ENCODE assay signal across 25 mouse cellular contexts in genomic region chr14:47969871-47970270, GRCm38 (mm10).
"Had no signal": no experiment of that assay in that cellular context is flagged by ENCODE, and none has a peak within 500 bp of the region (broad histone marks: within the 10 kb centered on the region; RNA-seq: fewer than 3 reads in every experiment).

No protein-coding gene starts in this region.

- H3K36me3 ChIP-seq: heart, embryonic 12.5 days; hindbrain, embryonic 10.5 days; hindbrain, embryonic 12.5 days; intestine, embryonic 15.5 days; limb, embryonic 10.5 days; limb, embryonic 12.5 days had no signal

- H3K27ac ChIP-seq: gastrocnemius, adult 2 months; heart, adult 2 months; hindbrain, embryonic 10.5 days; hindbrain, embryonic 12.5 days; hindbrain, embryonic 14.5 days; intestine, embryonic 15.5 days; layer of hippocampus, adult 2 months; left cerebral cortex, adult 2 months; limb, embryonic 10.5 days; limb, embryonic 12.5 days had no signal

- ATAC-seq: hindbrain, embryonic 16.5 days; inflammation-experienced regulatory T-cells, adult 6 months; intestine, embryonic 15.5 days; intestine, postnatal 0 days had no signal

- H3K4me1 ChIP-seq: heart, embryonic 12.5 days; hindbrain, embryonic 10.5 days; intestine, embryonic 15.5 days; limb, embryonic 10.5 days; limb, embryonic 12.5 days had no signal

- H3K9ac ChIP-seq: heart, embryonic 12.5 days; hindbrain, embryonic 12.5 days; hindbrain, embryonic 14.5 days; intestine, embryonic 15.5 days; limb, embryonic 12.5 days had no signal

- DNase-seq: gastrocnemius, adult 2 months; gastrocnemius, postnatal 10 days; gastrocnemius, postnatal 25 days; heart, adult 2 months; heart, postnatal 10 days; heart, postnatal 4 days; kidney, adult 18-20 months; kidney, adult 8-10 months; kidney, postnatal 10 days; kidney, postnatal 25 days; kidney, postnatal 4 days; liver had no signal

- H3K4me3 ChIP-seq: gastrocnemius, adult 2 months; heart, adult 2 months; heart, embryonic 12.5 days; hindbrain, embryonic 10.5 days; hindbrain, embryonic 12.5 days; intestine, embryonic 15.5 days; layer of hippocampus, adult 2 months; left cerebral cortex, adult 2 months; limb, embryonic 10.5 days; limb, embryonic 12.5 days had no signal

- H3K4me2 ChIP-seq: heart, embryonic 12.5 days; hindbrain, embryonic 12.5 days; hindbrain, embryonic 14.5 days; intestine, embryonic 15.5 days; limb, embryonic 12.5 days; liver, embryonic 11.5 days had no signal

- H3K9me3 ChIP-seq: hindbrain, embryonic 10.5 days; hindbrain, embryonic 12.5 days; intestine, embryonic 15.5 days; limb, embryonic 10.5 days; limb, embryonic 12.5 days had no signal

- H3K27me3 ChIP-seq: heart, embryonic 12.5 days; hindbrain, embryonic 12.5 days; intestine, embryonic 15.5 days; limb, embryonic 12.5 days had no signal
